Mouse (Mus musculus): ENCODE data around the gene Haus8.

- no peak for TF ChIP-seq CTCF (IDR thresholded peaks at IDR 0.05; ENCODE audit: low read depth, low read length)
- TF ChIP-seq POLR2A (IDR thresholded peaks at IDR 0.05; ENCODE audit: extremely low read depth, insufficient read depth, low read length): no peak
These were observed 23.5 kb upstream of the Haus8 start for GRCm38 (mm10) chr8:71296188-71296621.
